Mouse (Mus musculus) ZHBTc4 (cell line): ENCODE measurements around the gene Nqo2.
A peak's percentile ranks its signal among the peaks of the same experiment; 100 is the strongest.

Experiments
- DNase-seq: peaks from one replicate; pipeline ENCODE4 v3.0.0-alpha.2; 2011; ENCODE audit warnings: low read depth, low spot score

Gene Nqo2

GRCm38 (mm10) chr13:33989625-33990024 is 25.1 kb downstream of the Nqo2 start:
- DNase-seq, result peak; percentile 6

DNA sequence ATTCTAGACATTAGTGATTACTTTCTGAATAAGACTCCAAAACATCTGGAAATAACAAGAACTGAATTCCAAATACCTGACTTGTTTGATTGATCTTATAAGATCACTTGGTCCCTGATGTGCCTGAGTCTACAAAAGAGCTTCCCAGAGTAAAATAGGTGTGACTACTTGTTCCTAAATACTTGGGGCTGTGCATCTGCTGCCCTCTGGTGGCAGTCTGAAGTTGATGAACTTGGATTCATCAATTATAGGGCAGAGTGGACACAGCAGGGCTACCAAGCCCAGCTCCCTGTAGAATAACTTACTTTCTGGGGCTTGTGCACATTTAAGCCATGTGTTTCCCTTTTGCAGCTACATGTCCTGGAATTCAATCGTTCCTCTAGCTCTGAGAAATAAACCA is 30.7 kb downstream of the Nqo2 start:
- DNase-seq, result peak; percentile 90

- DNase-seq, result peak; percentile 95
Measured at GRCm38 (mm10) chr13:34002058-34003006, 37.8 kb downstream of the Nqo2 start, which contains the start of the genes Ripk1 and Serpinb6a. Gene Ripk1 (plus strand): TSS chr13:34002363. Gene Serpinb6a (minus strand): TSS chr13:34002794.

- no peak for DNase-seq
Measured at GRCm38 (mm10) chr13:34003058-34003457, 38.6 kb downstream of the Nqo2 start.

GRCm38 (mm10) chr13:34007234-34007633 is 42.7 kb downstream of the Nqo2 start:
- no peak for DNase-seq

DNA sequence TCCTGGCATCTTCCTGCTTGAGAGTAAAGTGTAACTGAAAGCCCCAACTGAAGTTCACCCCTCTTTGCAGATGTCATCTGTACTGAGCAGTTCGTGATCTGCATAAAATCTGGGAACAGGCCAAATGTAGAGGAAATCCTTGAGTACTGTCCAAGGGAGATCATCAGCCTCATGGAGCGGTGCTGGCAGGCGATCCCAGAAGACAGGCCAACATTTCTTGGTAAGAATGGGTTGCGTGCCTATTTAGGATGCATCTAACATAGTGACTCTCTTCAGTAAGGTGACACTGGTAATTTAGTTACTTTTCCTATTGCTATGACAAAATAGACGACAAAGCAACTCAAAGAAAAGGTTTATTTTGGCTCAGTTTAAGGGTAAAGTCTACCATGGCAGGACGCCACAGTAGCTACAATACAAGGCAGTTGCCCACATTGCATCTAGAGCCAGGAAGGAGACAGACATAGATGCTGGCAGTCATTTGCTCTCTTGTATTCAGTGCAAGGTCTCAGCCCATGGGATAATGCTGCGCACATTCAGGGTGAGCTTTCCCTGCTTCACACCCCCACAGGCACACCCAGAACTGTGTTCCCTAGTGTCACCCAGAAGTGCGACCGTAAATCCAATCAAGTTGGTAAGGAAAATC is 52.6 kb downstream of the Nqo2 start:
- no peak for DNase-seq

- no peak for DNase-seq
Measured at GRCm38 (mm10) chr13:34018521-34018920, 54.0 kb downstream of the Nqo2 start.

- no peak for DNase-seq
Measured at GRCm38 (mm10) chr13:34021998-34022397, 57.5 kb downstream of the Nqo2 start.

DNA sequence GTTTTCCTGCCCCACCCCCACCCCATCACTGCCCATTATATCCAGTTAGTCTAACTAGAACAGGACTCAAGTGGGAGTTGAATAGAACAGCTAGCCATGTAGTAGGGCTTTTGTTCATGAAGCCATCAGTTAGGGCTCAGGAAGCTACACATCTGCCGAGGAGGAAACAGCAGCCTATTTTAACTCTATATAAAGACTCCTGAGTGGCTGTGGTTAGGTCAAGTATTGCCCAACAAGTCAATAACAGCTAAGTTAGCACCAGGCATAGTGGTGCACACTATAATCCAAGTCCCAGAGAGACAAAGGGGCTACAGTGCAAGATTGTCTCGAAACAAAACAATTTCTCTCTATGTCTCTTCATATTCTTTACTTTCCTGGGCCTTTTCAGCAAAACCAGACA is 67.6 kb downstream of the Nqo2 start:
- peak; percentile 14 for DNase-seq

DNA sequence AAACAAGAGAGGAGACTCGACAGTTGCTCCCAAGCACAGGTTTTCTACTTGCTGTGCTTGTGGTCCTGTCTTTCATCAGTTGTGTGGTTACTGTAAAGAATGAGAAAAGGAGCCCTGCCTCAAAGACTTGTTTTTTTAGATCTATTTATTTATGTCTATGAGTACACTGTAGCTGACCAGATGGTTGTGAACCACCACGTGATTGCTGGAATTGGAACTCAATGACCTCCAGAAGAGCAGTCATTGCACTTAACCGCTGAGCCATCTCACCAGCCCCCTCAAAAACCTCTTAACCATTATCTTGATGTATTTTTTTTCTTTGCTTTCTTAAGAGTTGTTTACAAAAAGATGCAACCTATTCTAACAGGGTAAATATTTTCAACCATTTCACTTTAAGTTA is 70.9 kb downstream of the Nqo2 start:
- DNase-seq, result no peak

DNA sequence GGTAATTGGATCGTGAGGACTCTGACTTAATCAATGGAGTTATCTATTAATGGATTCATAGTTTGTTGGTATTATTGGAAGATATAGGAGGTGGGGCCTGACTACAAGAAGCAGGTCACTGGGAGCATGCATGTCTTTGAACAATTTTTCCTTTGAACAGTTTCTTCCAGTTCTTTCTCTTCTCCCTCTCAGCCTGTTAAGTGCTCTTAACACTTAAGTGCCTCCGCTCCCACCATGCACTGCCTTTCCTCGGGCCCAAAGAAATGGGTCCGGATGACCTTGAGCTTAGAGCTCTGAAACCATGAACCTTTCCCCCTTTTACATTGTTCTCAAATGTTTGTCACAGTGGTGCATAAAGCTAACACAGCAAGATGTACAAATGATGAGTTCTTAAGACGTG is 72.2 kb downstream of the Nqo2 start:
- DNase-seq, result no peak

DNA sequence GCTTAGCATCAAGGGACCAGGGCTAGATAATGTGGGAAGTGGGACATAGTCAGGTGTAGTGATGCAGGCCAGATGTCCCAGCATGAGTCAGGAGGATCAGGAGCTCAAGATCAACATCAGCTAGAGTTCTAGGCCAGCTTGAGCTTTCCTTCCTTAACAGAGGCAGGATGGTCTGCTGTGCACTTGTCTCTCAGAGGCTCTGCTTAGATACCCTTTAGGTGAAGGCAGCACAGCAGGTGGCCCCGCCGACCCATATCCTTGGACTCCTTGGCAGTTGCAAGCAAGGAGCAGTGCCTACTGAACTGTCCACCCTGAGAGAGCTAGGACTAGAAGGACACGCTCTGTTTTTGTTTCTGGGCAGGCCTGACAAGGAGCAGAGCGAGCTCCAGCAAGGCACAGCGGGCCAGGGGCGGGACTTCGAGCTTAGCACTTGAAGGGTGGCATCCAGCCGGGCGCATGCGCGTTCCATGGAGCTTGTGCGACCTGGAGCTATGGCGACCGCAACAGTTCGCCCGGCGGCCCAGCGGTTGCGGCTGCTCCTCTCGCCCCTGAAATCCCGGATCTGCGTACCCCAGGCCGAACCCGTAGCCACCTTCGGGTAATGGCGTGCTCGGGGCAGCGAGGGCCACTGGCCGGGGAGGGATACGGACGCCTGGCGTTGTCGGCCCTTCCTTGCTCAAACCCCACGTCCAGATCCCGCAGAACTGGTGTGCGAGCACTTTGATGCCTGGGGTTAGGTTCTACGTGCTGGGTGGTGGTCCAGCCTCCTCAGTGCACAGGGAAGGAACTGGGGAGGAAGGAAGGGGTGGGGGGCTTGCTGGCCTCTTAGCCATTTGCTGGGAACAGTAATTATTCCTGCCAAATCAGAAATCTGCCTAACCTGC is 72.9 kb downstream of the Nqo2 start, which contains the start of gene Bphl:
TSS of gene Bphl (plus strand) at position 426 of the 884 bp plus-strand sequence.
- peak; percentile 97 for DNase-seq

- DNase-seq, result no peak
Measured at GRCm38 (mm10) chr13:34038056-34038432, 73.6 kb downstream of the Nqo2 start.
